Mouse (Mus musculus): ENCODE measurements around the gene Cyp2s1. TPM values are rescaled to one million over a fixed set of nuclear protein-coding genes. Genes with fewer than 3 reads are reported as not detected.

Cyp2s1 gene
- total and polyA plus RNA-seq, 3 experiments: not detected

GRCm38 (mm10) chr7:25825043-25825442 lies 8.3 kb upstream of the Cyp2s1 start:
- H3K27ac ChIP-seq (ENCODE audit: control insufficient read depth, low read depth, low read length): no peak overlapping the region
- DNase-seq (ENCODE audit: low read depth, low spot score): no peak
- no peaks in the 10 kb centered on the region for H3K36me3 ChIP-seq (ENCODE audit: control insufficient read depth in 1 of 2, insufficient read depth in 2 of 2, low read length in 2 of 2)
- H3K79me2 ChIP-seq (ENCODE audit: control insufficient read depth, insufficient read depth, low read length, poor library complexity): no peaks in the 10 kb centered on the region
- H3K4me1 ChIP-seq (ENCODE audit: control insufficient read depth in 1 of 2, insufficient read depth in 2 of 2, low read length in 2 of 2): no peaks in the 10 kb centered on the region
- TF ChIP-seq TAL1 (IDR thresholded peaks at IDR 0.05; ENCODE audit: low read length) (no peak), USF2 (IDR thresholded peaks at IDR 0.05; ENCODE audit: borderline replicate concordance in 1 of 2, insufficient read depth in 1 of 2, low read depth in 1 of 2, low read length in 2 of 2) (no peak), GABPA (IDR thresholded peaks at IDR 0.05; ENCODE audit: low read depth, low read length) (no peak), ZC3H11A (IDR thresholded peaks at IDR 0.05; ENCODE audit: low read depth, low read length) (no peak), RAD21 (IDR thresholded peaks at IDR 0.05; ENCODE audit: low read depth, low read length) (no peak), ZKSCAN1 (IDR thresholded peaks at IDR 0.05; ENCODE audit: low read depth, low read length) (no peak), GATA1 (IDR thresholded peaks at IDR 0.05; ENCODE audit: low read depth, low read length) (no peak), ELF1 (IDR thresholded peaks at IDR 0.05; ENCODE audit: low read depth, low read length) (no peak), CHD2 (IDR thresholded peaks at IDR 0.05; ENCODE audit: low read length) (no peak)
- no peak overlapping the region for H3K4me3 ChIP-seq (ENCODE audit: control insufficient read depth in 1 of 2, insufficient read depth in 1 of 2, low read depth in 2 of 2, low read length in 2 of 2)
- H3K27me3 ChIP-seq (ENCODE audit: control insufficient read depth in 1 of 2, insufficient read depth in 2 of 2, low read length in 2 of 2): no peaks in the 10 kb centered on the region; a peak in 1 of 4 replicates
- H3K9me3 ChIP-seq (replicated peaks; ENCODE audit: insufficient read depth, low read length): no peaks in the 10 kb centered on the region
- H3K9ac ChIP-seq (ENCODE audit: control insufficient read depth, low read depth, low read length, poor library complexity, severe bottlenecking): no peak overlapping the region

GRCm38 (mm10) chr7:25815571-25815970 lies 1.1 kb downstream of the Cyp2s1 start:
- H3K27ac ChIP-seq (ENCODE audit: control insufficient read depth, low read depth, low read length): no peak overlapping the region
- TF ChIP-seq NELFE (IDR thresholded peaks at IDR 0.05; ENCODE audit: low read depth, low read length): no peak
- no peak for TF ChIP-seq MYB (IDR thresholded peaks at IDR 0.05; ENCODE audit: low read depth, low read length)
- TF ChIP-seq GABPA (IDR thresholded peaks at IDR 0.05; ENCODE audit: low read depth, low read length): no peak
- TF ChIP-seq EP300 (IDR thresholded peaks at IDR 0.05; ENCODE audit: low read depth in 1 of 2, low read length in 2 of 2): no peak
- no peaks in the 10 kb centered on the region for H3K79me2 ChIP-seq (ENCODE audit: control insufficient read depth, insufficient read depth, low read length, poor library complexity)
- DNase-seq (ENCODE audit: low read depth, low spot score): no peak
- no peaks in the 10 kb centered on the region for H3K36me3 ChIP-seq (ENCODE audit: control insufficient read depth in 1 of 2, insufficient read depth in 2 of 2, low read length in 2 of 2)
- no peak overlapping the region for H3K9ac ChIP-seq (ENCODE audit: control insufficient read depth, low read depth, low read length, poor library complexity, severe bottlenecking)
- H3K9me3 ChIP-seq (replicated peaks; ENCODE audit: insufficient read depth, low read length): no peaks in the 10 kb centered on the region
- H3K4me3 ChIP-seq (ENCODE audit: control insufficient read depth in 1 of 2, insufficient read depth in 1 of 2, low read depth in 2 of 2, low read length in 2 of 2): no peak overlapping the region
- no peaks in the 10 kb centered on the region for H3K4me1 ChIP-seq (ENCODE audit: control insufficient read depth in 1 of 2, insufficient read depth in 2 of 2, low read length in 2 of 2)
- no peaks in the 10 kb centered on the region for H3K27me3 ChIP-seq (ENCODE audit: control insufficient read depth in 1 of 2, insufficient read depth in 2 of 2, low read length in 2 of 2)

- no peak for TF ChIP-seq UBTF (IDR thresholded peaks at IDR 0.05; ENCODE audit: borderline replicate concordance, insufficient read depth, low read depth, low read length)
- TF ChIP-seq GATA1 (IDR thresholded peaks at IDR 0.05; ENCODE audit: low read depth, low read length): no peak
- no peak for TF ChIP-seq TCF12 (IDR thresholded peaks at IDR 0.05; ENCODE audit: low read depth, low read length)
- TF ChIP-seq SMC3 (IDR thresholded peaks at IDR 0.05; ENCODE audit: low read depth, low read length): no peak
- no peaks in the 10 kb centered on the region for H3K79me2 ChIP-seq (ENCODE audit: control insufficient read depth, insufficient read depth, low read length, poor library complexity)
- H3K27ac ChIP-seq (ENCODE audit: control insufficient read depth, low read depth, low read length): no peak overlapping the region
- no peaks in the 10 kb centered on the region for H3K27me3 ChIP-seq (ENCODE audit: control insufficient read depth in 1 of 2, insufficient read depth in 2 of 2, low read length in 2 of 2)
- H3K4me1 ChIP-seq (ENCODE audit: control insufficient read depth in 1 of 2, insufficient read depth in 2 of 2, low read length in 2 of 2): no peaks in the 10 kb centered on the region
- no peak for DNase-seq (ENCODE audit: low read depth, low spot score)
- H3K36me3 ChIP-seq (ENCODE audit: control insufficient read depth in 1 of 2, insufficient read depth in 2 of 2, low read length in 2 of 2): no peaks in the 10 kb centered on the region
- H3K9me3 ChIP-seq (replicated peaks; ENCODE audit: insufficient read depth, low read length): no peaks in the 10 kb centered on the region
- no peak overlapping the region for H3K4me3 ChIP-seq (ENCODE audit: control insufficient read depth in 1 of 2, insufficient read depth in 1 of 2, low read depth in 2 of 2, low read length in 2 of 2)
- H3K9ac ChIP-seq (ENCODE audit: control insufficient read depth, low read depth, low read length, poor library complexity, severe bottlenecking): no peak overlapping the region
Measured at GRCm38 (mm10) chr7:25814711-25815110, 2.0 kb downstream of the Cyp2s1 start.
